Mouse (Mus musculus): ENCODE measurements around the gene Fbxo34.

DNA sequence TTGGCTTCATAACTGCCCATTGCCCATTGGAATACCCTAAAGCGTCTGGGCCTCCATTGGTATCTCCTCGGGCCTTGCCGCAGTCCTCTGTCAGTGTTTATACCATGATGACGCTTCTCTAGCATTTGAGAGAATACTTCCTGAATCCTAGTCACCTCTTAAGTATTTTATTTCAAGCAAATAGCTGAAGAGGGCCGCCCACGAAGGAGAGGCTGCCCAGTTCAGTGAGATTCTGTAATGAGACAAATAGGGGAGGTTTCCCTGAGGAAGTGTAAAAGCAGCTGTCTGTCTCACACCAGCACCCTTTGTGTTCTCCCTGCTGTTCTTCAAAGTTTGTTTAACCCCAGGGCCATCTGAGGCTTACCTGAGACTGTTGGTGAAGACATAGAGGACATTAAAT lies 66.5 kb downstream of the Fbxo34 start:
- TF ChIP-seq HCFC1 (IDR thresholded peaks at IDR 0.05; ENCODE audit: borderline replicate concordance, insufficient read depth, low read length) = no peak
- no peak for TF ChIP-seq CHD2 (IDR thresholded peaks at IDR 0.05; ENCODE audit: low read depth, low read length)
